Mouse (Mus musculus) kidney, adult 11 months (tissue): ENCODE results near the gene Gm17455.

ENCODE experiments used
- DNase-seq: peaks from one replicate; pipeline ENCODE4 v3.0.0; 2022

Gene Gm17455

GRCm38 (mm10) chr10:60422756-60423155 is 23.2 kb downstream of the Gm17455 start:
- no peak for DNase-seq

- no peak for DNase-seq
These were observed 30.5 kb downstream of the Gm17455 start for GRCm38 (mm10) chr10:60430001-60430400.

GRCm38 (mm10) chr10:60430591-60430990 is 31.1 kb downstream of the Gm17455 start:
- DNase-seq, result no peak

GRCm38 (mm10) chr10:60432679-60433078 is 33.2 kb downstream of the Gm17455 start:
- no peak for DNase-seq

- DNase-seq, result no peak
These were observed 42.8 kb downstream of the Gm17455 start for GRCm38 (mm10) chr10:60442321-60442720.

GRCm38 (mm10) chr10:60443078-60443477 is 43.6 kb downstream of the Gm17455 start:
- no peak for DNase-seq

- DNase-seq, result peak; percentile 7
These were observed 45.6 kb downstream of the Gm17455 start for GRCm38 (mm10) chr10:60445031-60445593.

- no peak for DNase-seq
These were observed 47.7 kb downstream of the Gm17455 start for GRCm38 (mm10) chr10:60447186-60447585.
